Mouse (Mus musculus) layer of hippocampus, postnatal 10 days (tissue): ENCODE results near the gene 4933415A04Rik. TPM values are rescaled to one million over a fixed set of nuclear protein-coding genes. Genes with fewer than 3 reads are reported as not detected.
A peak's percentile ranks its signal among the peaks of the same experiment; 100 is the strongest.

Source experiments
- DNase-seq, 2 experiments: peaks; one replicate each; pipeline ENCODE4 v3.0.0; 2021; ENCODE audit warnings: low spot score in 2 of 2
- total RNA-seq, 2 experiments: library from RNA; stranded (reverse); gene quantifications; 2 replicates each; pipeline ENCODE4 v1.2.3; 2021

Gene 4933415A04Rik
- total RNA-seq, 2 experiments from 2014 or later: 1.9 to 2.6 TPM

DNA sequence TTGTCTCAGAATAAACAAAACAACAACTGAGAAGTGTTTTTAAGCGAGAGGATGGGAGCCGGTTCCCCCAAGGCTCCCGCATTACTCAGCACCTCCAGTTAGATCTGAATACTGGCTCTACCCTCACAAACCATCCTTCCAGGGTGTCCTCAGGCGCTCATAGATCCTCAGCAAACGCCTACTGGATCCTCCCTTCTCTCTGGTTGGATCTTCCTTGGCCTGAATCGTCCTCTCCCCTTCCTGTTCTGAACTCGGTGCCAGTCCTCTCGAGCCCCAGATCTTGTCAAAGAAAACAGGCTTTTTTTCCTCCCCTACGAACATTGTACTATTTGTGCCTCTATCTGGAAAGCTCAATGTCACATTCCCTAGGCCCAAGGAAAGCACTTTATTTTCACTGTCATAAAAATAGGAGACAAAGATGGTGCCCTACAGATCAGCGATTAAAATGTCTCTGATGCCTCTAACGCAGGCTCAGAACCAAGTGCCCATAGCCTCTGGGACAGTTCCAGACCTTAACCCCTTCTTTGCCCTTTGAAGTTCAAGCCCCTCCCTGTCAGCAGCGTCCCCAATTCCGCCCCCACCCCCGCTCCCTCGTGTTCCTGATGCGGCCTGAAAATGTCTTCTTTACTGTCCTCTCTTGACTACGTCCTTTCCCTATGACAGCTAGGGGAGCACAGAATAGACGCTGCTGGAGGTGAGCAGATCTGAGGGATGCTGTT is 40.2 kb downstream of the 4933415A04Rik start:
- no peak for DNase-seq

DNA sequence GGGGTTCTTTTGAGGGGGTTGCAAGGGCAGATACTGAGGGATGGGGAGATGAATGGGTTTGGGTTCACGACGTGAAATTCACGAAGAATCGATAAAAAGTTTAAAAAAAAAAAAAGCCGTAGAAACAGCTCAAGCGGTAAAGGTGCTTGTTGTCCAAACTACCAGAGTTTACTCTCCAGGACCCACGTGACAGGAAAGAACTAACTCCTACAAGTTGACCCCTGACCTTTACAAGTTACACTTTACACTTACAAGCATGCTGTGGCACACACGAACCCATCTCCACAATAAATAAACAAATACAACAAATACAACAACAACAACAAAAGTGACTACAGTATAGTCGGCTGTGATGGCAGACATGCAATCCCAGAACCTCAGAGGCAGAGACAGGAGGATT is 44.8 kb downstream of the 4933415A04Rik start:
- no peak for DNase-seq

DNA sequence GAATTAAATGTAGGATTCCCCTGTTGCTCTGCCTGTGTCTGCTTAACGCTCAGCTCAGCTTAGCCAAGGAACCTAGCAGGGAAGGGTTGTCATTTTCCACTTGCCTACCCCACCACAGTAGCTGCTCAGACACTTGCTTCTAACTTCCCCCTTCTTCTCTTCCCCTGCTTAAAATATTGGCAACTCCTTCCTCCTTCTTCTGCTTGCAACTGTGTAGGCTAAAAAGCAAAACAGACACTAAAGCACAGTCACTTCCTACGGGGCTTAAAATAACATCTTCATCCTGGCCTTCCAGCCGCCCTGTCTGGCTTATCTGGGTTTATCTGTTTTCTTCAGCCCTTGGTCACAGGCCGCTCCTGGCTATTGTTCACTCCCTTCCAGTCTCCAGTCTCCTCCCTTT is 45.7 kb downstream of the 4933415A04Rik start:
- DNase-seq: no peak

DNA sequence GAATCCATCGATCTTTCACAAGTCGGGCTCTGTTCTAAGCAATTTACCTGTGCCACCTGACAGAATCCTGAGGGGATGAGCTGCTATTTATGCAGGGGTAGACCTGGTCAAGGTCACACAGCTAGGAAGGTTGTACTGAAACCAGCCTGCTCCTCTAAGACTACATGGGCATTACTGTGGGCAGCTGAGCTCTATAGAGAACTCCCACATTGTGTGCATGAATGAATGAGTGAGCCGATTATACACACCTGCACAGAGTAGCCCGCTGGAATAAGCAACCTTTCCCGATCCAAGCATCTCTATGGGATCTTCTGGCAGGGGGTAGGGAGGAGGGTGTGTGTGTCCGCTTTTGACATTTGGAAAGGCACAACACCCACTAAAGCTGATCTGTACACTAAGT is 46.3 kb downstream of the 4933415A04Rik start:
- no peak for DNase-seq

DNA sequence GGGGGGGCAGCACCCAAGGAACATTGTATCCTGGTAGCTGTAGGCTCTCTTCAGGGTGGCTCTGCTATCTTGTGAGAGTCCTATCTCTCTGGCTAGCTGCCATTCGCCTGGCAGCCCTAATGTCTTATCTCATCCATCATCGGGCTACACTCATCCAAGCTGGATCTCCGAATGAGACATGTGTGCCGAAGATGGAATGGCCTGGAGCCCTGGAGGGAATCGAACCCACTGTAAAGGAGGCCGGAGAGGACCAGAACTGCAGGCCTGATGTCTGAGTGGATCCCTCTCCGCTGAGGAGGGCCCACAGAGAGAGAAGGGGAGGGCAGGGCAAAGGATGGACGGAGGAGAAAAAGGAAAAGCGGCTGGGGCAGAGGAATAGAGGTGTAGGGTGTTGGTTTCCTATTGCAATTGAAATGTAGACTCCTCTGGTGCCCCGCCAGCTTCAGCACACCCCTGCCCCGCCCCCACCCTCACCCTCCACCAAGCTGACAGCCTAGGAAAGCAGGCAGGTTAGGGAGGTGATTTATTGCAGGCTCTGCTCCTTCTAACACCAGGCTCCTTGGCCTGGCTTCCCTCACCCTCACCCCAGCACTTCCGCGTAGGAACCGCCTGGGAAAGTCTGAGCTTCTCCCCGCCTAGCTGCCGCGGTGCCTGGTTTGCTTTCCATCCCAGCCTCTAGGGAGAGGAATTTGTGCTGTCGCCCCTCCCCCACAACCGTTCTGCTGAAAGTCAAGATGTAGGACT is 47.0 kb downstream of the 4933415A04Rik start:
- DNase-seq: peak; percentile 59 to 66

DNA sequence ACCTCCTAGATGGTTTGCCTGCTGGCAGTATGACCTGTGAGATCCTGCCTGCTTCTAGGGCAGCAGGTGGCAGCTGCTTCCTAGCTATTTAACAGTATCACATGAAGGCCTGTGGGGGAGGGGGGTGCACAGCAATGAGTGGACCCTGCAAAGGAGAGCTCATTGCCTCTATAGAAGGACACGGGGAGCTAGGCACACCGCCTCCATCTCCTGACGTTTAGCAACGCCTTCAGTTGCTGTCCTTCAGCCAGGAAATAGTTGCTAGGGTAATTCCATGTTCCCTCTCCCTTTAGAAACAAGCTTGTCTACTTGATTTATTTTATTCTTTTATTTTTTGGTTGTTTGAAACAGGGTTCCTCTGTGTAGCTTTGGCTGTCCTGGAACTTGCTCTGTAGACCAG is 49.9 kb downstream of the 4933415A04Rik start:
- peak in 1 of 2 experiments; percentile 22 for DNase-seq

DNA sequence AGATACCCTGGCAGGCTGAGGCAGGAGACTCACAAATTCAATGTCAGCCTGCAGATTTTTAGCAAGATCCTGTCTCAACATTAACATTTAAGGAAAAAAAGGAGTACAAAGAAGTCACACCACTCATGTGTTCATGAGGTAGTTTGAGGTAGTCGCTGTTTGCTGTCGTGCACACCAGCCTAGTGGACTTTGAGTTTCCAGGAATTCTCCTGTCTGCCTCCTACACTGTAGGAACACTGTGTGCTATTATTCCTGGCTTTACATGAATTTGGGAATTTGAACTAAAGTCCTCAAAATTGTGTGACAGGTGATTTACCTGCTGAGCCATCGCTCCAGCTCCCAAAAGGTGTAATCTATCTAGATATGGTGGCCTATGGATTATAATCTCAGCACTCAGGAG is 51.6 kb downstream of the 4933415A04Rik start:
- no peak for DNase-seq

Other genes with a start within 250 kb of the 4933415A04Rik start
- 10 to 100 TPM; 21.3 to 23.2 TPM for gene Pttg1, start 160.8 kb upstream of the 4933415A04Rik start, total RNA-seq
- 10 to 100 TPM; 39.4 to 43.8 TPM for gene Slu7, start 153.3 kb upstream of the 4933415A04Rik start, total RNA-seq
- gene C1qtnf2, start 112.8 kb upstream of the 4933415A04Rik start, total RNA-seq: 1 to 10 TPM; 6.8 to 7.4 TPM
- 10 to 100 TPM in 1 of 2 experiments, 1 to 10 TPM in 1; 8.8 to 10.1 TPM for gene Ccnjl, start 58.3 kb upstream of the 4933415A04Rik start, total RNA-seq
- not detected for gene Fabp6, start 14.5 kb downstream of the 4933415A04Rik start, total RNA-seq
- 10 to 100 TPM; 66.0 to 70.0 TPM for gene Pwwp2a, start 95.0 kb downstream of the 4933415A04Rik start, total RNA-seq
- 10 to 100 TPM; 49.1 to 53.0 TPM for gene Ttc1, start 161.0 kb downstream of the 4933415A04Rik start, total RNA-seq